Mouse (Mus musculus) heart, adult 11 months (tissue): ENCODE measurements around the gene Bicdl1.

ENCODE experiments used
- DNase-seq: peaks from one replicate; pipeline ENCODE4 v3.0.0; 2022

The Bicdl1 gene

DNA sequence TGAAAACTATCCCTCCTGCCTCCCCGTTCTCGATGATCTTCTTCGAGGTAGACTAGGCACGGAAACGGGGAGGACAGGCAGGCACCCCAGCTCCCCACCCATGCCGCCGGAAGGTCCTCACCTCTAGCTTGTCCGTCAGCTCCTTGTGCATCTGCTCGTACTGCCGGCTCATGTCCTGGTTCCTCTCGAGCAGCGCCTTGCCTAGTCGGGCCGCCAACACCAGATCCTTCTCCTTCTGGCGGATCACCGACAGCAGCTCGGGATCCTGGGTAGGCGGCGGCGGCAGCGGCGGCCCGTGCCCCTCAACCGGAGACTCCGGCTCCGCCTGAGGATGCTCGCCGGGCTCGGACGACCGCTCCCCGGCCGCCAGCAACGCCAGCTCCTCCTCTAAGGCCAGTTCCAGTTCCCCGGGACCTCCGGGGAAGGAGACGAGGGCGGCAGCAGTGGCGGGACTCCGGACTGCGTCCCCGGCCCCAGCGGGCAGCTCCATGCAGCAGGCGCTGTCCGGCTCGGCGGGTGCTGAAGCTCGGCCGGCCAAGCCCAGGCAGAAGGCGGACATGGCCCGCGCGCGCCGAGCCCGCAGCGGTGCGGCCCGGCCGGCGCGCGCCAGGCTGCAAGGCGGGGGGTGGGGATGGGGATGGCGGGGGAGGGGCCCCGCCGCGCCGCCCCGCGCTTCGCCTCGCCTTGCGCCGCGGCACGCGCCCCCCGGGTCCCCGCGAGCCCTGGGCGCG lies at the start of gene Bicdl1:
Gene Bicdl1, minus strand, starts transcription at position 621 of the 731 bp plus-strand sequence.
- peak; percentile 95 for DNase-seq

DNA sequence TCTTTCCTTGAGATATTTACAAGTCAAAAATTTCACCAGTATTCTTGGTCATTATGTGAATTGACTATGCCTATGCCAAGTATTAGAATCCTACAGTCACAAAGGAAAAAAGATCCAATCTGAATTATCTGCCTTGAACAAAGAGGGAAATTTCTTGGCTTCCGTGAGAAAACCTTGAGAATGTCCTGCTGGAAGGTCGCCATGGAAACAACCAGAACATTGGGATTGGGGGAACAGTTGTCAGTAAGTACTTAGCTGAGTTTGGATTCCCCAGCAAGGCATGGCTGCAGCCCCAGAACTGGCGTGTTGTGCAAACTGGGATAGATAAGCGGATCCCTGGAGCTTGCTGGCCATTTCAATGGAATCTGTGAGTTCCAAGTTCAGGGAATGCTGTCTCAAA lies 45.5 kb upstream of the Bicdl1 start:
- DNase-seq, result peak; percentile 60

DNA sequence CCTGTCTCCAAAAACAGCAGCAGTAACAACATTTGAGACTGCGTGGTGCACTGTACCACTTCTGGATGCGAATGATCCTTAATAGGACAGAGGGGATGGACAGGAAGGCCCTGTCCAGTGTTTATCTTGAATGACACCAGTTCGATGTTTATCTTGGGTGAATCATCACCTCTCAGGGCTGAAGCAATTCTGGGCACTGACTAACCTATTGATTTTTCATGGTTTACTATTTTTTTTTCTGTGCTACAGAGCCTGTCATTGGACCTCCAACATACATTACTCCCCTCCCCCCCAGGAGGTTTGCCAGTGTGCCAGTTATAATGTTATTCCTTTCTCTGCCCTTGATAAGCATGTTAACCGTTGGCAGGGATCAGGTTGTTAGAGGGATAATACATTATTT lies 43.9 kb upstream of the Bicdl1 start:
- DNase-seq, result peak; percentile 21

DNA sequence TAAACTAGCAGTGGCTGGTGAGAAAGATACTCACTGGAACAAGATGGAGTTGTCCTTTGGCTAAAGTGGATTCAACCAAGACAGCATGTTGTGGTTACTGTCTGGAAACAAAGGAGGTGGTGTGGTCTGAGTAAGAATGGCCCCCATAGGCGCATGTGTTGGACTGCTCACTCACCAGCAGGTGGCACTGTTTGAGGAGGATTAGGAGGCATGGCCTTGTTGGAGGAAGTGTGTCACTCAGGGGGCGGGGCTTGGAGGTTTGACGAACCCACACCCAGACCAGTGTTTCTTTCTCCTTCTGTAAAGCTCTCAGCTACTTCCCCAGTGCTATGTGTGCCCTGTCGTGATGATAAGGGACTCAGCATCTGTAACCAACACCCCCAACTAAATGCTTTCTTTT lies 38.6 kb upstream of the Bicdl1 start:
- DNase-seq, result peak; percentile 69

DNA sequence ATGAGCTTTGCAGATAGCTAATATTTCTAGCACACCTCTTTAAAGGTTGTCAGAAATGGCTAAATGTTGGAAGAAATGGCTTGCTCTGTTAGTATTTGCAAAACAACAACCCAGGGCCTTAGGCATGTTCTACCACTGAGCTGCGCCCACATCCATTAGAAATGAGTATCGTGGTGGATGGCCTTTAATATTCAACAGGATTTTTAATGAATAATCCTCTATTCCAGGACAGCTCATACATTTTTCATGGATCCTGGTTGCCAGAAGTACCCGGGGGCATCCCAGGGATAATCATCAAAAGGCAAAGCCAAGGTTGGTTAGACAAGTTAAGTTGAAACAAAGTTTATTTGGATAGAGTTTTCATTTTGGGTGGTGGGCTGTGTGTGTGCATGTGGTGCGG lies 37.7 kb upstream of the Bicdl1 start:
- DNase-seq, result no peak

DNA sequence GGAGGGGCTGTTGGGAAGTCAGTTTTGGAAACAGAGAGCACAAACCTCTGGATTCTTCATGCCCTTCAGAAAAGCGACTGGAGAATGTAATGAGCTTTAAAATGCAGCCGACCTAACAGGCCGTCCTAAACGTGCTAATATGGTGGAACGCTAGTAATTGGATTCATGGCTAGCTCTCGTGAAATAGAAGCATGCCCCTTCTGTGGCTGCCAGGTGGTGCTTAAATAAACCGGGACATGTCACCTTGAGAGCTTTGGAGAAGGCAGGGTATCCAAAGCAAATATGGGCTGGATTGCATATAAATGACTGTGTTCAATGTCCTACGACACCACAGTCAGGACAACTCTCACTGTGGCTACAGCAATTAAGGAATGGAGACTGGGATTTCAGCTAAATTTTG lies 35.4 kb upstream of the Bicdl1 start:
- DNase-seq, result peak; percentile 42

DNA sequence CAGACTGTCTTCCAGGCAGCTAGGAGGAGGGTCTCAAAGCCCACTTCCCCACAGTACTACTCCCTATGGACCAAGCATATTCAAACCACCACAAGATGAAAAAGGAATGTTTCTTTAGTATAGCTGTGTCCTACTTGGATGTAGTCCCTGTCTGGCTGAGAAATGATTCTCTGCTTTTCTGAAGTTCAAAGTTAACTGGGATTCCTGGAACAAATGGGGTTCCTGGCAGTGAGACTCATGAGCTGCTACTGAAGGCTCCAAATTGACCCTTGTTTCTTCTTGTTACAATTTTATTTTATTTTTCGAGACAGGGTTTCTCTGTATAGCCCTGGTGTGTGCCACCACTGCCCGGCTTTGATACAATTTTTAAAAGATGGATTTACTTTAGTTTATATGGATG lies 32.6 kb upstream of the Bicdl1 start:
- DNase-seq, result no peak

DNA sequence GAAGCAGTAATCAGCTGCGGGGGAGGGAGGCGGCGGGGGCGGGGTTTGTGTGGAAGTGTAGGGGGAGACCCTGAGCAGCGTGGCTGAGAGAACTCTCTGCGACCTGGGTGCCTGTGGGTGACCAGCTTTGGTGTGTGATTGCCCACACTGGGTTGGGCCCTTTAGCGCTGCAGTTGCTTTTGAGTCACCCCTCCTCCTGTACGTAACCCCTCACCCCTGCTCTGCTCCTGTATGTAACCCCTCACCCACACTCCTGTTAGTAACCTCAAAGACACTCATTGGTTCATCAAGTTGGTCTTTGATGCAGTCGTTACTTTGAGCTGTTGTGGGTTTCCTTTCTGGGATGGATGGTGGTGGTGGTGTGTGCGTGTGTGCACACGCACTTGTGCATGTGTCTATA lies 29.5 kb upstream of the Bicdl1 start:
- DNase-seq, result no peak

DNA sequence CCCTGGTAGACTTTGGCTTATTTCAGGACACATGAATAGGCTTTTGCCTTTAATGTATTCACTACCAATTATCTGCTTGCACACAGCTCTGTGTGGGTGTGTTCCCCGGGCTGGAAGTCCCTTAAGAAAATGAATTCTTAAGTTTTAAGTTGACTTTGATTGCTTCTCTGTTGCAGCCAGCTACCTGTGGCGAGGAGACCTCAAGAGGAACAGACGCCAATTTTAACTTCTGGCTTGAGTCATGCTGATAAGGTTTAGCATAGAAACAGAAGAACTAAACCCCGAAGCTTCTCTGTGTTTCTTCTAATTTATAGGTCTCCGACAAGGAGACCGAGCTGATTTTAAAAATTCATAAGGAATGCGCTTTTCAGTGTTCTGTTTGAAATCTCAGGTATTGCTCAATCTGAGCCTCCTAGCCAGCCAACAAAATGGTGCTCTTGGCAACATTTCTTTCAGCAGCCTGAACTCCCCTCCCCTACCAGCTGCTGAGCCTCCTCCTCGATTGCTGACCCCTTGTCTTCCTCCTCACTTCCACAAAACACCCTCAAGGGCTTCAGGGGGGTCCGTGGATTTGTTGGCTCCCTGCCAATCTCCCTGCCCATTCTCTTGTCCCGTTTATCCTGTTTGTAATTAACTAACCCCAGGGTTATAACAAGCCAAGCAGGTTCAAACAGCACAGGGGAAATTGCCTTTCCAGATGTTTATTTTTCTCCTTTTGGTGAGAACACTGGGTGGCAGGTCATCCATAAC lies 27.2 kb upstream of the Bicdl1 start:
- DNase-seq, result peak; percentile 61

DNA sequence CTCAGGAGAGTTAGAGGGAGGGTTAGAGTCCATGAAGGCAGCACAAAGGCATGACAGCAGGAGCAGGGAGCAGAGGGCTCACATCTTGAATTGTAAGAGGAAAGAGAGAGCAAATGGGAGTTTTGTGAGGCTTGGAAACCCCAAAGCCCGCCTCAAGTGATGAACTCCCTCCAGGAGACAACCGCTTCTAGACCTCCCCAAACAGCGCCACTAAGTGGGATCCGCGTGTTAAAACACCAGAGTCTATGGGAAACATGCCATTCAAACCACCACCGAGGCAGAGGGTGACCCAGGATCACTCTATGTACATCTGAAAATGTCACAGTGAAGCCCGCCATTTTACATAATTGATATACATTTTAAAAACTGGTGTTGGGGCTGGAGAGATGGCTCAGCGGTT lies 26.1 kb upstream of the Bicdl1 start:
- peak; percentile 22 for DNase-seq

DNA sequence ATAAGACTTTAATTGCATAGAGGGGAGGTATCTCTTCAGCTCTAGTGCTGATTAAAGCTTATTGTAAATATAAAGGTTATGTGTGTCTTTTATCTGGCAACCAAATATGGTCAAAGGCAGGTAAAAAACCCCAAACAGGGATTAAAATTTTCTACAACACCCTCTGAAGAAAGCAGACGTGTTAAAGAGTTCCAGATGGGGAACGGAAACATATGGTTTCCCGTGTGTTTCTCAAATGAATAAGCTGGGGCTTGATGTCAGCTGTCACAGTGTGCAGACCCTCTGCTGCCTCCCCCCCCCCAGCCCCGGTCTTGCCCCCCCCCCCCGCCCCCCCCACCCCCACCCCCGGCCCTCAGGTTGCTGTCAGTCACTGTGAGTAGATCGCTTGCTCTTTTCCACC lies 24.1 kb upstream of the Bicdl1 start:
- DNase-seq, result no peak

DNA sequence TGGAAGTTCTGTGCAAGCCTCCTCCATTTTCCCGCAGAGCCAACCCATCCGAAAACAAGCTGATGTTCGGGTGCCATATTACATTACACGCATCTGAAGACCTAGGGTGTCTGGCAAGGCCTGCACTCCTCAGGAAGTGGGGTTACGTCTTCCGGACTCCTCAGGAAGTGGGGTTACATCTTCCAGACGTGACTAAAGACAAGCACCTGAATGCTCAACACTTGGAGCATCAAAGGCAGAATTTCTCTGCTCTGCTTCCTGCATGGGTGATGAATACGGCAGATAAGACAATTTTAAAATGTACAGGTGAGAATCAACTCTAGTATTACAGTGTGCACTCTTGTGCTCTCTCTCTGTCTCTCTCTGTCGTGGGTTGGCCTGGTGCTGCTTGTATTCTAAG lies 23.4 kb upstream of the Bicdl1 start:
- DNase-seq, result no peak

DNA sequence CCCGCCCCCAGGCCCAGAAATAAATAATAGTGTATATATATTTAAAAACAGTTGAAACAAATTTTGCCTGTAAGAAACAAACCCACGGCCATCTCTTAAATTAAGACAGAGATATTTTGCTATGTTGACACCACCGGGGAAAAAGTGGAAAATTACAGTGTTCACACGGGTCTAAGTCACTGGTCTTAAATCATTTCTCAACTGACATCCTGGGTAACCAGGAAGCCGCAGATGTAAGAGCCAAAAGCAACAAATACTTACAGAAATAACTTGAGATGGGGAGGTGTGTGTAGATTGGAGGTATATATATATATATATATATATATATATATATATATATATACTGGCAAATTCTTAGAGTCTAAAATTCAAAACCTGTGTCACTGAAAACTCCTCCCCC lies 21.5 kb upstream of the Bicdl1 start:
- no peak for DNase-seq

DNA sequence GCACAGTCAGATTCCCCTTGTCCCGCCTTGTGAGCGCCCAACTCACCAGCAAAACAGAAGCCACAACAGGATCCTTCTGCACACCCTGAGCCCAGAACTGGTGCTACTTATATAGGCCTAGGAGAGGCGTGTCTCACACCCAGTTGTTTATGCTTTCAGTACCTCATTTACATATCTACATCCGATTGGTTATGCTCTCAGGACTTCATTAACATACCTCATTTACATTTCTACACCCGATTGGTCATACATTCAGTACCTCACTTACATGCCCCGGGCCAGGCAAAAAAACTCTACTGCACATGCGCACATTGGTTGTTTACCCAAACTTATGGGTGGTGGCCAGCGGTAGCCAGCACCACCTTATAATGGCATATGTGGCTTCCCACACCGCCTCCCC lies 20.5 kb upstream of the Bicdl1 start:
- peak; percentile 68 for DNase-seq

DNA sequence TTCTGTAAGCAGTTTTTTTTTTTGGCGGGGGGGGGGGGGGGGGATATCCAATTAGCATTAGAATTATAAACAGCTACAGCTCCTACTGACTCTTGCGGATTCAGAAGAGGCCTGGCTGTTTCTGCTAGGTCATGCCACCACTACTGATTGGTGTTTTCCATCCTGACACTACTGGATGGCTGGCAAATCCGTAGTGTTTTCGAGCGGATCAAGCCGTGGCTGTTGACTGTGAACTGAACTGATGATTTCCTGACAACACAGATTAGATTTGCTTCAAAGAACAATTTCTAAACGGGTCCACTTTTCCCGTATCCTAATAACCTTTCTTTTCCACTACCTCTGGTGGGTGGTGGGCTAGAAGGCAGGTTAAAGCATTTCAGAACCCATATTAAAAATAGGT lies 16.9 kb upstream of the Bicdl1 start:
- peak; percentile 43 for DNase-seq

DNA sequence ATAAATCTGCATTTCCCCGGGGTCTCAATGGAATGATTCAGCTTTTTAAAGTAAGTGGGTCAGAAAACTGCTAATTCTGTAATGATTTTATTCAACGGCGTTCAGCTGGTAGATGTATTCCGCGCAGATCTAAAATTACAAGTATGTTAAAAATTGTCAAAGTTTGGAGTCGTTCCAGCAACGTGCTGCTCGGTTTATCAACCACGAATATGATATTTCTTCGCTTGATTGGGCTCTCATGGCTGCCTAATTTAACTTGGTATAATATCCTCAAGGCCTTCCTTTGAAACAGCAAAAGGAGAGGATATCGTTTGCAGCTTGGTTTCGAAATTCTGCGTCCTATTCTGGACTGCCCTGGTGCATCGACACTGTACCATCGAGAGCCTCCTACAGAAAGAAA lies 13.9 kb upstream of the Bicdl1 start:
- peak; percentile 7 for DNase-seq

DNA sequence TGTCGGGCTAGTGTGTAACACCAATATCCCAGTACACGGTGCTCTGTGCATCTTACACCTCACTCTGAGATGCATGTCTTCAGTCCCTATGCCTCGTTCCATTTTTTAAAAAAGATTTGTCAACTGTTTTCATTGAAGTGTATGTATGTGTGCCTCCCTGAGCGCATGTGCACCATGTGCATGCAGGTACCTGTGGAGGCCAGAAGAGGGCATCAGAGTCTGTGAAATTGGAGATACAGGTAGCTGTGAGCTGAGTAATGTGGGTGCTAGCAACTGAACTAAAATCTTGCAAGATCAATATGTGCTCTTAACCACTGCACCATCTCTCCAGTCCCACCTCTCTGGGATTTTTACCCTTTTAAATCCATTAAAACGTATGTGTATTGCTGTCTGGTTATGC lies 6.6 kb upstream of the Bicdl1 start:
- DNase-seq, result peak; percentile 64

DNA sequence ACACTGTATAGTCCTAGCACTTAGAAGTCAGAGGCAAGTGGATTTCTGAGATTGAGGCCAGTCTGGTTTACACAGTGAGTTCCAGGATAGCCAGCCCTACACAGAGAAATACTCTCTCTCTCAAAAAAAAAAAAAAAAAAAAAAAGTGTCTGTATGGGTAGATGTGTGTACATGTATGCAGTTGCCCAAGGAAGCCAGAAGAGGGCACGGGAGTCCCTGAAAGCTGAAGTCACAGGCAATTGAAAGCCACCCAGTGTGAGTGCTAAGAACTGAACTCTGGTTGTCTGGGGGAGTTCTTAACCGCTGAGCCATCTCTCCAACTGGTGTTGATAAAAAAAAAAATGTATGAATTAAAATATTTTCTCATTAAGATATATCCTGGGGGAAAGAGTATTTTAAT lies 3.1 kb upstream of the Bicdl1 start:
- no peak for DNase-seq

DNA sequence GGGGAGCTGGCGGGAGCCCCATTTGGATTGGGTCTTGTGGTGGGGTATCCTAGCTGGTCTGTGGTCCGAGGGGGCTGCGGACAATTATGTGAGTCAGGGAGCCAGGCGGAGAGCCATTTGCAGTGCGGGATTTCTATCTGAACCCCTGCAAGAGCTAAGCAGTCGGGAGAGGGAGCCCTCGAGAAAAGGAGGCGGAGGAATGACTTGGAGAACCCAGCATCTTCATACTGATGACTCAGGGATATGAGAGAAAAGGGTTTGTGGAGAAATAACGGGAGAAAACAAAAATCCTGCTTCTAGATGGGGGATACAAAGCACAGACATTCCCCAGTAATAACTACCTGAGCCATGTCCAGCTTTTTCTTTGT lies 1.4 kb upstream of the Bicdl1 start:
- DNase-seq, result peak; percentile 24

DNA sequence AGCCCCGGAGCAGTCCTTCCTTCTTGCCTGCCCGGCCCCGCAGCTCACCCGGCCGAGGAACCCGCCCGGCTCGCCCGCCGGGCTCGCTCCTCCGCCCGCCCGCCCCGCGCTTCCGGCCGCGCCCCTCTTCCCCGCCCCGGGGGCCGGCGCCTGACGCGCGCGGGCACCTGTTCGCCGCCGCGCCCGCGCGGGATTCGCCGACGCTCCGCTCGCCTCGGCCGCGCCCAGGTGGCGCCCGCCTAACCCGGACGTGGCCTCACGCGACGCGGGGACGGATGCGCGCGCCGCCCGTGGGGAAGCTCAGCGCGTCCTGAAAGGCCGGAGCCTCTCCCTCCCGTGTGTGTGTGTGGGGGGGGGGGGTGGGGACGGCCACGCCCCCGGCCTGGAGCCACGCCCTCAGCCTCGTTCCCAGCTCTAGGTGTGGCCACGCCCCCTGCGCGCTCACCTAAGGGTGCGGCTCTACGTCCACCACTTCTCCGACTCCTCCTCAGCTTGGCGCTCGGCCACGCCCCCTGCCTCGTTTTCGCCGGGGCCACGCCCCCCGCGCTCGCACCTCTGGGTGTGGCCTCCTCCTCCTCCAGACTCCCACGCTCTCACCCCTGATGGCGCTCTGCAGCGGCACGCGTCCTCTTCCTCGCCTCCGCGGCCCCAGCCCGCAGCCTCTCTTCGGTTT lies 891 bp upstream of the Bicdl1 start:
- peak; percentile 95 for DNase-seq

DNA sequence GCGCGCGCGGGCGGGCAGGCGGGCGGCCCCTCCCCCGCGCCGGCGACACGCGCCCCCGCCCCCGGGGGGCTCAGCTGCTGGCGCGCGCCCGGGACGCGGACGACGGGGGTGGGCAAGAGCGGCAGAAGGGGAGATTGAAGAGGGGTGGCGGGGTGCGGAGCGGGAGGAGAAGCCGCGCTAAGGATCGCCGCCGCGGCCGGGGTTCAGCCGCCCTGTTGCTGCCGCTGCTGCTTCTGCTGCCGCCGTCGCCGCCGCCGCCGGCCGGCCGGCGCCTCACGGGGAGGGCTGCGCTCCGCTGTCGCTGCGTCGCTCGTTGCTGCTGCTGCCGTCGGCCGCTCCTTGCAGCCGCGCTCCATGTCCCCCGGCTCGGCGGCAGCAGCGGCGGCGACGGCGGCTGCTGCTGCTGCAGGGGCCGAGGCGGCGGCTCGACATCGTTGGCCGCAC lies 333 bp upstream of the Bicdl1 start:
- DNase-seq, result no peak

DNA sequence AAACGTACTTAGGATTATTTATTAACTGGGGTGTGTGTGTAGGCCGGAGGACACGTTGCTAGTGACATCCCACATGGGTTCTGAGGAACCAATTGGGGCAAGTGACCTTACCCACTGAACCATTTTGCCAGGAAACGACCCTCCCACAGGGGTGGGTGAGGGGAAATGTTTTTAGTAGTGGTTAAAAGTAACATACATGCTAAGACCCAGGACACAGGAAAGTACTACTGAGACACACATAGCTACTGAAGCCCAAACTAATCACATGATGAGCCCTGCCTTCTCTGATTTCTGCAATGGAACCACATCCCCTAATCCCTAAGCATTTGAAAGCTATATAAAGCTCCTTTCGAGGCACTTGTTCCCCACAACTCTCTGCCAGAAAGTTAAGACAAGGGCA lies 1.1 kb downstream of the Bicdl1 start:
- DNase-seq, result peak; percentile 67

DNA sequence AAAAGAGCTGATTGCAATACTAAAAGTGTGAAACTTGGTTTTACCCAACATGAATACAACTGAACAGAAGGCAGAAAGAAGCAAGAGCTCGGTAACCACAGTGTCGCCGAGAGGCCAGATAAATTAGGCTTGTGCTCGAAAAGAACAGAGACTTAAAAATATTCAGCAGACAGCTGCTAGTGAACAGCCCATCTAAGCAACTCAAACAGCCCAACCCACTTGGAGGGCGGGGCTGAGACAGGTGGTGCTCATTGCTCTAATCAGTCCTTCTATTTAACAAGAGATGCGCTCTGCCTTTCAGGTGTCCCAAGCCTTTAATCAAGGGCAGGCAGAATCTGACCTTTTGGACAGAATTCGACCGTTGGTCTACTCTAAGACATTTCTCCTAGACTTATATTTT lies 4.8 kb downstream of the Bicdl1 start:
- DNase-seq, result peak; percentile 40

DNA sequence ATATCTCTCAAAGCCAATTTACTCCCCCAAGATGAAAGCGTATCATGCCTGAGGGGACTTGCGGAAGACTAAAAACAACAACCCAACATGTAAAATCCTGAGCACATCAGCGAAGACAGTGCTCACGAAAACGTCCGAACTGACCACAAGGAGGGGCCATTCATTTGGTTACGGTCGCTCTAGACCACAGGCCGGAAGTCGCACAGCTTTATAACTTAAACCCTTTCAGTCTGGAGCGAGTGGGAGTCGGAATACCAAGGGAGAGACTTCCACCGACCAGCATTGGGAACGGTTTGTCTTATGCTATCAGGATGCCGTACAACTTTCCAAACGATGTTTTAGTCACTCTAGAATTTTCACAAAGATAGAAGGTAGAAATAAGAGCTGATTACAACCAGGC lies 5.4 kb downstream of the Bicdl1 start:
- DNase-seq, result peak; percentile 69
